Mouse (Mus musculus): ENCODE results near the gene Wt1. TPM values are rescaled to one million over a fixed set of nuclear protein-coding genes. Genes with fewer than 3 reads are reported as not detected.

The Wt1 gene
- not detected for polyA plus RNA-seq (2012; fragmentation: generic; extraction: Trizol)

GRCm38 (mm10) chr2:105126279-105126678 is at the start of gene Wt1:
Gene Wt1 (plus strand): TSS chr2:105126529.

DNA sequence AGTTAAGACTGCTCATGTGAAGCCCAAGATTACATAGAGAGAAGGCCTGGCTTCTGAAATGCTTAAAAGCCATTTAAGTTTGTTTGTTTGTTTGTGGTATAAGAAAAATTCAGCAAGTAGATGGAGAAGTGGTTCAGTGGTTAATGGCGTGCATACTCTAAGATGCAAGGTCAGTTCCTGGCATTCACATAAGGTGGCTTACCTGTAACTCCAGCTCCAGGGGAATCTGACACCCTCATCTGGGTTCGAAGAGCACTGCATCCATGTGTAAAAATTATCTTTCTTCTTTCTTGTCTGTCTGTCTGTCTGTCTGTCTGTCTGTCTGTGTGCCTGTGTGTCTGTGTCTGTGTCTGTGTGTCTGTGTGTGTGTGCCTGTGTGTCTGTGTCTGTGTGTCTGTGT is 34.6 kb upstream of the Wt1 start, which contains the start of gene Gm11060:
Gene Gm11060, plus strand, starts transcription at position 301 of the 400 bp plus-strand sequence.

Other genes with a start within 250 kb of the Wt1 start
- gene Eif3m, start 109.4 kb upstream of the Wt1 start, polyA plus RNA-seq (2012; fragmentation: generic; extraction: Trizol): 10 to 100 TPM; 18.5 to 92.2 TPM
- not detected for gene Gm11060, start 34.5 kb upstream of the Wt1 start, polyA plus RNA-seq (2012; fragmentation: generic; extraction: Trizol)
- gene Them7, start 97.8 kb downstream of the Wt1 start, polyA plus RNA-seq (2012; fragmentation: generic; extraction: Trizol): not detected

Data from C3H10T1/2 (cell line).